Mouse (Mus musculus) mouse embryonic stem cell (cell line): ENCODE measurements around the gene Rtel1.

Experiments
- in situ Hi-C, 2 experiments: fragments of 300-500 bp; cut with MboI; formaldehyde crosslinking; loops; 1 replicate in 1 of 2; 3 replicates in 1 of 2; pipeline ENCODE4 v1.14.3; 2019 to 2020; ENCODE audit warnings: low sequenced_read_pairs in 2 of 2, low pct_unique_long_range_greater_than_20kb in 1 of 2, mixed read lengths in 1 of 2; ENCODE audit not compliant: unreplicated experiment in 1 of 2

The Rtel1 gene

GRCm38 (mm10) chr2:181314080-181314810, 5.3 kb upstream of the Rtel1 start, which contains the start of gene Stmn3:
Gene Stmn3 (minus strand): TSS chr2:181314500.
- in situ Hi-C loops = no loop called here

DNA sequence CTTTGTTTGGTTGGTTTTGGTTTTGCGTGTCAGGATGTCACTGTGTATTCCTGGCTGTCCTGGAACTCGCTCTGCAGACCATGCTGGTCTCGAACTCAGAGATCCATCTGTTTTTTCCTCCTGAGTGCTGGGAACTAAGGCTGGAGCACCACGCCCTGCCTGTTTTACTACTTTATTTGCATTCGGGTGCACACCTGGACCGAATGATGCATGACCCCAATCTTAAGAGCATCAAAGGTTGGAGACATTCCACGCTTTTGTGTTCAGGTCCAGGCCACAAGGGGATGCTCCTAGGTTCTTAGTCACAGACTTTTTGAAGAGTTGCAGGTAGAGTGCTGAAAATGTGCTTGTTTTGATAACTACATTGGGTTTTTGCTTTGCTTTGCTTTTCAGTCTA, 562 bp downstream of the Rtel1 start:
- in situ Hi-C loops = no loop called here

- in situ Hi-C loops = no loop called here
Observed at GRCm38 (mm10) chr2:181322136-181322535, 2.6 kb downstream of the Rtel1 start.

GRCm38 (mm10) chr2:181326098-181326497, 6.6 kb downstream of the Rtel1 start:
- in situ Hi-C loops = no loop called here

GRCm38 (mm10) chr2:181332542-181332941, 13.0 kb downstream of the Rtel1 start:
- in situ Hi-C loops = no loop called here

- in situ Hi-C loops = no loop called here
Observed at GRCm38 (mm10) chr2:181334023-181334422, 14.5 kb downstream of the Rtel1 start.

DNA sequence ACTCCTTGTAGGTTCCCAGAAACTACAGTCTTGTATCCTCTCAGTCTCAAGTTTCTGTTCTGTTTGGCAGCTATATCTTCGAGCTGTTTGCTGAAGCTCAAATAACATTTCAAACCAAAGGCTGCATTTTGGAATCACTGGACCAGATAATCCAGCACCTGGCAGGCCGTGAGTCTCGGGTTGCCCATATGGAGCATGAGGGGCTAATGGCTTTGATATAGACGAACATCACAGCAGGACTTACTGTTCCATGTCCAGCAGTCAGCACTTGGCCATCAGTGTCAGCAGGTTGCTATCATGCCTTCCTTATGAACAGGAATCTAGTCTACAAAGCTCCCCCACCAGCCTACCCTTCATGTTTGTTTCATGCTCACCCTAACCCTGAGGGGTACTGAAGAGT, 20.9 kb downstream of the Rtel1 start:
- in situ Hi-C loops = no loop called here

GRCm38 (mm10) chr2:181342766-181343165, 23.2 kb downstream of the Rtel1 start:
- in situ Hi-C loops = no loop called here

GRCm38 (mm10) chr2:181356780-181357179, 37.2 kb downstream of the Rtel1 start:
- in situ Hi-C loops = no loop called here

- in situ Hi-C loops = no loop called here
Observed at GRCm38 (mm10) chr2:181363946-181364345, 44.4 kb downstream of the Rtel1 start.

GRCm38 (mm10) chr2:181364487-181364859, 44.9 kb downstream of the Rtel1 start:
- in situ Hi-C loops = no loop called here

DNA sequence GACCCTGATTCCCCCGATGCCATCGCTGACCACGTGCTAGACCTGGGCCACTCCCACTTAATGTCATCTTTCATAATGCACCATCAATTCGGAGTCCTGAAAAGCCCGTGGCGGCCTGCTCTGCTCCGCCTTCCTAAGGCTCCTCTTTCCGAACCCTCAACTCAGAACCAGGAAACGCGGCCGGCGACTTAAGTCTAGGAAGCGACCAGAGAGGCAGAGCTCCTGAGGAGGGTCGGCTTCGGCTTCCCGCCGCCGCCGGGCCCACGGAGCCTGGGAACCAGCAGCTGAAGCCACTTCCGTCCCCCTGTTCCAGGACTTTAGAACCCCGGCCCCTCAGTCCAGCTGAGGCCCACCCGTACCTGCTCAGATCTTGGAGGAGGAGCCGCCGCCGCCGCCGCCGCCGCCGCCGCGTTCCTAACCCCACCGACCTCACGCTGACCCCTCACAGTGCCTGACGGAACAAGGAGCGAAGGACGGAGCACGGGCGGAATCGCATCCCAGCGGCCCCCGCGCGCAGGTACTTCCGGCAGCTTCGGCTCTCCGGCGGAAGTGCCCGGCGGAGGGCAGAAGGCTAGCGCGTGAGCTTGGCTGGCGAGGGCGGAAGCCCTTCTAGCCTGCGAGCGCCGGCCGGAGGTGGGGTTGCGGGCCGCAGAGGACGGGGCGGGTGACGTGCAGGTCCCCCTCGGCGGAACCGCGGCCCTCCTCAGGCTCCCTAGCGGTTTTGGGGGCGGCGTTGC, 45.5 kb downstream of the Rtel1 start, which contains the start of the genes Zgpat and Arfrp1:
TSS of gene Zgpat (plus strand) at position 69 of the 737 bp plus-strand sequence.
TSS of gene Arfrp1 (minus strand) at position 545 of the 737 bp plus-strand sequence.
- in situ Hi-C loops = no loop called here

DNA sequence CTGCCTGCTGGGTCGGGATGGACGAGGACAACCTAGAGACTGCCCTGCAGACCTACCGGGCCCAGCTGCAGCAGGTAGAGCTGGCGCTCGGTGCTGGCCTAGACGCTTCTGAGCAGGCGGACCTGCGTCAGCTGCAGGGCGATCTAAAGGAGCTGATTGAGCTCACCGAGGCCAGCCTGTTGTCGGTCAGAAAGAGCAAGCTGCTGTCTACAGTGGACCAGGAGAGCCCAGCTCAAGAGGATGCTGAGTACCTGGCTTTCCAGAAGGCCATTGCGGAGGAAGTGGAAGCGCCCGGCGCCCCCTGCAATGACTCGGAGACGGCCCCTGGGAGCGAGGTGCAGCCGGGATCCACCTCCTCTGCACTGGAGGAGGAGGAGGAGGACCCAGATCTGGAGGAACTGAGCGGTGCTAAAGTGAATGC, 46.1 kb downstream of the Rtel1 start:
- in situ Hi-C loops = no loop called here

- in situ Hi-C loops = no loop called here
Observed at GRCm38 (mm10) chr2:181370001-181370400, 50.5 kb downstream of the Rtel1 start.

GRCm38 (mm10) chr2:181375787-181376186, 56.2 kb downstream of the Rtel1 start:
- in situ Hi-C loops = no loop called here

- in situ Hi-C loops = no loop called here
Observed at GRCm38 (mm10) chr2:181377230-181377629, 57.7 kb downstream of the Rtel1 start.

DNA sequence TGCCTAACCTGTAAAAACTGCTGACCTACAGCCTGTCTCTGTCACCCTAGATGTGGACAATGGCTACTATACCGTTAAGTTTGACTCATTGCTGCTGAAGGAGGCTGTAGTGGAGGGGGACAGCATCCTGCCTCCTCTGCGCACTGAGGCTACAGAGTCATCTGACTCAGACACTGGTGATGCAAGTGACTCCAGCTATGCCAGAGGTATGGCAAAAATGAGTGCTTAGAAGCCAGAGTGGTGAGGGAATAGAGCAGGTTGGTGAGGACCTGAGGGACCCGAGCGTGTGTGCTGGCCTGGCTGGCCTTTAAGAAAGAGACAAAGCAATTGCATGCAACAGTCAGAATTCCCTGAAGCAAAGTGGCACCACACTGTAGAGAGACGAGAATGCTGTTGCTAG, 59.2 kb downstream of the Rtel1 start:
- in situ Hi-C loops = no loop called here

- in situ Hi-C loops = no loop called here
Observed at GRCm38 (mm10) chr2:181379778-181380177, 60.2 kb downstream of the Rtel1 start, which contains the start of gene Lime1. Gene Lime1 (plus strand): TSS chr2:181380078.

DNA sequence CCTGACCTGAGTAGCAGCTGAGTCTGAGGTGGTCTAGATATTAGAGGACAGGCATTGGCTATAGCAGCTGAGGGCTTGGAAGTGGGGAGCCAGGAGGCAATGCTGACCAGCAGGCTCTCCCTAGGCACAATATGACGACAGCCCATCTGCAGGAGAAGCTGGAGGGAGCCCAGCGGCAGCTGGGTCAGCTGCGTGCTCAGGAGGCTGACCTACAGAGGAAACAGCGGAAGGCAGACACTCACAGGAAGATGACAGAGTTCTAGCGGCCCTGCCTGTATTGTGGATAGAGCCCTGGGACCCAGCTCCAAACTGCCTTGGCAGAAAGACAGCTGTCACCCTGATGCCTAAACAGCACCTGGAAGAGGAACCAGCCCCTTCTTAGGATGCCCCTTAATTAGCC, 60.7 kb downstream of the Rtel1 start:
- in situ Hi-C loops = no loop called here

DNA sequence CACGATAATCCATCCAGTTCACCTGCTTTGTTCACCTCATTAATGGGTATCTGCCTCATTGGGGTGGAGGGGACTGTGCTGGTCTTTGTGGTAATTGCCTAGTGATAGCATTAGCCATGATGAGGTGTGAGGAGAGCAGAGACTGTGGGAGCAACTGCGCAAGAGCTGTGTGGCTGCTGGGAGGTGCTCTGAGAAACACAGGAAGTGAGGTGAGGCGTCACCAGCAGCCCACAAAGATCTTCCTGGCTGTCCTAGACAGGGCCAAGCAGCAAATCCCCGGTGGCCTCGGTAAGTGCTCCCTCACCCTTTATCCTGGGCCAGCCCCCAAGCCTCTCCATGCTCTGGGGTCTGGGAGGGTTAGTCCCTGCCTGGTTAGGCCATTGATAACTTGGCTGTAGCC, 61.6 kb downstream of the Rtel1 start:
- in situ Hi-C loops = no loop called here
